Mouse (Mus musculus) limb, embryonic 12.5 days (tissue): ENCODE data around the gene Babam1. TPM values are rescaled to one million over a fixed set of nuclear protein-coding genes. Genes with fewer than 3 reads are reported as not detected.

Experiments used
- ATAC-seq: fragments of 200-750 bp; cut with Nextera tagmentation; 2 replicates; pipeline ENCODE4 v1.8.0; 2017; ENCODE audit warnings: low read depth, moderate TSS enrichment; ENCODE audit not compliant: insufficient number of reproducible peaks, insufficient read depth, low FRiP score, low TSS enrichment
- H3K27ac ChIP-seq: fragments of 300-500 bp; sonication (generic); 2 replicates; pipeline ENCODE4 v1.5.1; 2016; ENCODE audit warnings: mild to moderate bottlenecking, moderate library complexity
- H3K27me3 ChIP-seq: fragments of 300-500 bp; sonication (generic); 2 replicates; pipeline ENCODE4 v1.6.1; 2016; ENCODE audit warnings: mild to moderate bottlenecking, moderate library complexity
- H3K36me3 ChIP-seq: fragments of 300-500 bp; sonication (generic); 2 replicates; pipeline ENCODE4 v1.6.1; 2016; ENCODE audit warnings: mild to moderate bottlenecking, moderate library complexity
- H3K4me1 ChIP-seq: fragments of 300-500 bp; sonication (generic); replicated peaks from 2 replicates; pipeline ENCODE4 v1.6.1; 2016
- H3K4me2 ChIP-seq: fragments of 300-500 bp; sonication (generic); 2 replicates; pipeline ENCODE4 v1.6.1; 2016; ENCODE audit warnings: mild to moderate bottlenecking, moderate library complexity
- H3K4me3 ChIP-seq: fragments of 300-500 bp; sonication (generic); replicated peaks from 2 replicates; pipeline ENCODE4 v1.5.1; 2016; ENCODE audit warnings: mild to moderate bottlenecking
- H3K9ac ChIP-seq: fragments of 300-500 bp; sonication (generic); replicated peaks from 2 replicates; pipeline ENCODE4 v1.6.1; 2016; ENCODE audit warnings: mild to moderate bottlenecking, moderate library complexity
- H3K9me3 ChIP-seq: fragments of 300-500 bp; sonication (generic); 2 replicates; pipeline ENCODE4 v1.6.1; 2016; ENCODE audit warnings: mild to moderate bottlenecking, moderate library complexity
- WGBS: fragments of 180-500 bp; shearing (Covaris S2); methylation state at CpG from one replicate; pipeline ENCODE4 v1.1.7; 2016; 5-methylcytosine and 5-hydroxymethylcytosine counted together
- polyA plus RNA-seq: library from polyadenylated mRNA; unstranded; fragments of >200 nt; fragmentation: Nextera tagmentation; extraction: Ambion mirVana; gene quantifications from 2 replicates; pipeline ENCODE4 v1.2.1, GENCODE M21; 2016

The Babam1 gene
- polyA plus RNA-seq, 1 experiment from 2014 or later: 96.9 TPM

DNA sequence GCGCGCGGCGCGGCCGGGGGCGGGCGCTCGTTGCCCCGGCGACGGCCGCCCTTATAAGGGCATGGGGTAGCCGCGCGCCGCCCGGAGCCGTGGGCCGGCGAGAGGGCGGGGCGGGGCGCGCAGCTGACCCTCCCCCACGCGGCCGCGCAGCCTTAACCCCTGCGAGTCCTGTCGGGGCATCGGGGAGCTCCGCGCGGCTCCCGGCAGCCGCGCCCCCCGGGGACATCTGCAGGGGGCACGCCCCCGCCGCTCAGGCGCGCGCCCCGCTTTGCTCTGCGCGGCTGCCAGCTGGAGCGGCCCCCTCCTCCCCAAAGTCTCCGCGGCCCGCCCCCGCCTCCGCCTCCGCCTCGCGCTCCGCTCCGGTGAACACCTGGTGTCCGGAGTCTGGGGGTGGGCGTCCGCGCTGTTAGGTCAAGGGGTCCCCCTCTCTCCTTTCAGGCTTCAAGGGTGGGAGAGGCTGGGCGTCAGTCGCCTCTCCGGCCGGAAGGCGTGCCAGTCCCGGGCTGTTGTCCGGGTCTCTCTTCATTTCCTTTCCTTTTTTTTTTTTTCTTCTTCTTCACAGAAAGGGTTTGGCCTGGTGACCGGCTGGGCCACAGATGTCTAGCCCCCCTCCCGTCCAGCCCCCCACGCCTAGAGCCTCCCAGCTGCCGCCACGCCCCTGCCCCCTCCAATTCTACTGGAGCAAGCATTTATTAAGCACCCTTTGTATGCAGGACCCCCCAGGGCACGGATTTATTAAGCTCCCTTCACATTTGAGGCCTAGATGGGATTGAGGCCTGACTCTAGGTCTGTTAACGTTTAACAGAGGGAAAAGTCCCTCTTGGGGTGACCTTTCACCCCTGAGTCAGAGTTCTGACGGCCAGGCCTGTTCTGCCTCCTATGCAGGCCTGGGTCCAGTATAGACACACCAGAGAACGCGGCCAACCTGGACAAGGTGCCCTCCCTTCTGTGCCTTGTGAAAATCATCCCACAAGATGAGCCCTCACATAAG lies 14.4 kb upstream of the Babam1 start:
- peak; percentile 81 for ATAC-seq
- Histone ChIP-seq H3K4me3 (peak overlapping the region; percentile 84), H3K4me1 (peaks cover 38% of the 10 kb centered on the region), H3K9ac (peak overlapping the region; percentile 84), H3K4me2 (peak overlapping the region; percentile 98), H3K27me3 (peaks cover 6% of the 10 kb centered on the region; the same call in 1 of the 2 replicates), H3K27ac (peak overlapping the region; percentile 93), H3K36me3 (peaks cover 16% of the 10 kb centered on the region), H3K9me3 (no peaks in the 10 kb centered on the region; the same call in 1 of the 2 replicates)
- WGBS: 2% methylated on average over 60 of the region's 80 CpGs

DNA sequence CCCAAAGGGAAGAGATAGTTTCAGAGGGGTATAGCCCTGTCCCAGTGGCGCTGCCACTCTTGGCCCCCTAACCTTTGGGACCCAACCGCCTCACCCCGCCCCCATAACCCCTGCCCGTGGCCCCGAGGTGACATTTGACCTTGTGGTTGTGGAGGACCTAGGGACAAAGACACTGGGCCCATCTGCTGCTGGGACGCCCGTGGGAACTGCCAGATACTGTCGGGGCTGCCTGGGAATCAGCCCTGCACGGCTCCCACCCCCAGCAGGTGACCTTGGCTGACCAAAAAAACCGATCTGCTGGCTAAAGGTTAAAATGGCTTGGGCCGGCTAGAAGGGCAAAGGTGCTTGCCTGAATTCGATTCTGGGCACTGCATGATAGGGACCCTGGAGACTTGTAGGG lies 13.3 kb upstream of the Babam1 start:
- peak overlapping the region; percentile 93 for H3K27ac ChIP-seq
- peak overlapping the region; percentile 31; the same call in 1 of the 2 replicates for H3K9ac ChIP-seq
- no peaks in the 10 kb centered on the region; the same call in 1 of the 2 replicates for H3K9me3 ChIP-seq
- peaks cover 38% of the 10 kb centered on the region for H3K4me1 ChIP-seq
- 30% methylated on average over 12 of the region's 12 CpGs for WGBS
- no peaks in the 10 kb centered on the region; the same call in 1 of the 2 replicates for H3K27me3 ChIP-seq
- H3K4me3 ChIP-seq: no peak overlapping the region
- no peak for ATAC-seq
- no peak overlapping the region for H3K4me2 ChIP-seq
- H3K36me3 ChIP-seq: 0 out of 2 replicates have a peak, but pooled peaks cover 5% of the 10 kb centered on the region

DNA sequence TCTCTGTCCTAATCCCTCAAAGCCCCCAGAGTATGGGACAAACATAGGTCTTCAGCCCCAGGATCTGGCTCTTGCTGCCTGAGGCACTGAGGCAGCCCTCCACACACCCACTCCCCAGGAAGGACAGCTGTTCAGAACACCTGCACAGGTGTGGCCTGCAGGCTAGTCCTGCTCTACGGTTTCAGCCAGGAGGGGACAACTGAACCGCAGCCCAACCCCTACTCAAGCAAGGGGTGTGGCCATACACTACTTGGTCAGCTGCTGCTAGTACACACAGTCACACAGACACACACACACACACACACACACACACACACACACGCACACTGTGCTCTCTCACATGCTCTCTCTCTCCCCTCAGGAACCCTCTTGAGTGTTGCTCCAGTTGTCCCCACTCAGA lies 12.8 kb upstream of the Babam1 start:
- Histone ChIP-seq H3K27ac (no peak overlapping the region), H3K9me3 (no peaks in the 10 kb centered on the region; the same call in 1 of the 2 replicates), H3K4me3 (no peak overlapping the region), H3K36me3 (0 out of 2 replicates have a peak, but pooled peaks cover under 1% of the 10 kb centered on the region), H3K4me2 (no peak overlapping the region), H3K27me3 (no peaks in the 10 kb centered on the region; the same call in 1 of the 2 replicates), H3K9ac (0 out of 2 replicates have a peak overlapping the region, but pooled peaks have one; percentile 31), H3K4me1 (peaks cover 36% of the 10 kb centered on the region)
- WGBS: 59% methylated on average over 3 of the region's 3 CpGs
- ATAC-seq: no peak

DNA sequence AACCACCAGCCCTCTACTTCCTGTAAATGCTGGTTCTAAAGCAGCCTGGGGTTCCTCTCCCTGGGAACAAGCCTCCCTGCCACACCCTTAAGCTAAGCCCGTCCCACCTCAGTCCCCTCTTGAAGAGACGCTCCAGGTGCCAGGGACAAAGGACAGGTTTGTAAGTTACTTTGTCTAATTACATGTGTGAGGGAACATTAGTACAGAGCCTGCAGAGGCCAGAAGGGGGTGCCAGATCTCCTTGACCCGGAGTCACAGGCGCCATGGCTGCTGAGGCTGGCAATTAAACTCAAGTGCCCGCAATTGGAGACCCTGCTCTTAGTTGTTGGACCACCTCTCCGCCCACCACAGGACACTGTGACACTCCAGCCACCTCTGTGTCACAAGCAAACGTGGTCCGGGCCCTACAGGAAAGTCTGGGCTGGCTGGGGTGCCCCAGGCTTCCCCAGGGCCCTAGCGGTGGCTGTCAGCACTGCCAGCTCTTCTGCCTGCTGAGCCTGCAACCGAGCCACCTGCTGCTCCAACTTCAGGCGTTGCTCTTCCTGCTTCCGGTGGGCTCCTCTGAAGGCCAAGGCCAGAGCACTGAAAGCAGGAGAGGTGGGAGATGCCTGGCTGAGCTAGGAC lies 11.3 kb upstream of the Babam1 start:
- Histone ChIP-seq H3K36me3 (no peaks in the 10 kb centered on the region), H3K4me3 (no peak overlapping the region), H3K27me3 (no peaks in the 10 kb centered on the region; the same call in 1 of the 2 replicates), H3K9ac (no peak overlapping the region), H3K9me3 (no peaks in the 10 kb centered on the region; the same call in 1 of the 2 replicates), H3K27ac (0 out of 2 replicates have a peak overlapping the region, but pooled peaks have one; percentile 35), H3K4me2 (no peak overlapping the region), H3K4me1 (peaks cover 21% of the 10 kb centered on the region)
- 73% methylated on average over 12 of the region's 12 CpGs for WGBS
- ATAC-seq: no peak

DNA sequence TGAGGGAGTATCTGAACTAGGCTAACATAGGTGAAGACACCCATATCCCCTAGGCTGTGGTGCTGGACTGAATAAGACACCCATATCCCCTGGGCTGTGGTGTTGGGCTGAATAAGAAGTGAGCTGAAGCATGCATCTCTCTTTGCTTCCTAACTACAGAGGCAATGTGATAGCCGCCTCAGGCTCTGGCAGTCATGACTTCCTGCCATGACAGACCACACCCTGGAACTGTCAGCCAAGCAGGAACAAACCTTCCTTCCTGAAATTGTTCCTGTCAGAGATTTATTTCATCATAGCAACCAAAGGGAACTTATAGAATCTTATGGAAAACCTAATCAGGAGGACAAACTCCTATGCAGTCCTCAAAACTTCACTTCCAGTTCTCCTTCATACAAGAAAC lies 8.4 kb upstream of the Babam1 start:
- Histone ChIP-seq H3K9ac (no peak overlapping the region), H3K4me3 (no peak overlapping the region), H3K4me2 (no peak overlapping the region), H3K27me3 (no peaks in the 10 kb centered on the region), H3K9me3 (no peaks in the 10 kb centered on the region; the same call in 1 of the 2 replicates), H3K36me3 (no peaks in the 10 kb centered on the region), H3K27ac (no peak overlapping the region), H3K4me1 (peaks cover 7% of the 10 kb centered on the region)
- 78% methylated on average over 1 of the region's 1 CpGs for WGBS
- no peak for ATAC-seq

DNA sequence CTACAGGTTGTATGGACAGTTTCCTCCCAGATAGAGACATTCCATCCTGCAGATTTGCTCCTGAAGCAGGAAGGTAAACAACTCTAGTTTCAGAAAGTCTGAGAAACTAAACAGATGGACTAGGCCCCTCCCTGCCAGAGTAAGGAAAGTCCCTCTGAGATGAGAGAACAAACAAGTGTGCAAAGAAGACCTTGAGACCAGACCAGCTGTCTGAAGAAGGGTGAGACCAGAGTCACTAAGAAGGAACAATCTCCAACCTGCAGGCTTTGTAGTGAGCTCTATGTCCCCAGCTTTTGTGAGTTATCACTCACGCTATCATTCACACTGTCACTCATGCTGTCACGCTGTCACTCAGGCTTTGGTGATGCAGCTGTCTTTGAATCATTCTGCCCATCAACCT lies 5.0 kb upstream of the Babam1 start:
- Histone ChIP-seq H3K9ac (no peak overlapping the region), H3K4me1 (peaks cover 5% of the 10 kb centered on the region), H3K27ac (no peak overlapping the region), H3K4me2 (no peak overlapping the region), H3K9me3 (no peaks in the 10 kb centered on the region), H3K4me3 (no peak overlapping the region), H3K36me3 (no peaks in the 10 kb centered on the region), H3K27me3 (no peaks in the 10 kb centered on the region)
- no peak for ATAC-seq
- 82% methylated on average over 2 of the region's 2 CpGs for WGBS

DNA sequence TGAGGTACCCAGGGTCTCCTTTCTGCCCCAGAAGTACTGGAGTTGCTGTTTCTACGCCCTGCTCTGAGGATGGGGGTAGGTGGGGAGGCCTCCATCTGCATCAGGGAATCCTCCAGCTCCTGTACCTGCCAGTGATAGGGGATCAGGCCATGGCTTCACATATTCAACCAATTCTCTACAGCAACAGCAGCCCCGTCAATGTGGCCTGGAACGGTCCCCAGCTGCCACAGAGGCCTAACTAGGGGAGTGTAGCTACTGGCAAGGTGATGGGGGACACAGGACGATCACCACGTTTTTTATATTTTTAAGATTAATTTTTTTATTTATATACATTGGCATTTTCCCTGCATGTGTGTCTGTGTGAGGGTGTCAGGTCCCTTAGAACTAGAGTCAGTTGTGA lies 4.3 kb upstream of the Babam1 start:
- Histone ChIP-seq H3K27ac (no peak overlapping the region), H3K4me3 (no peak overlapping the region), H3K9ac (no peak overlapping the region), H3K4me1 (peaks cover 7% of the 10 kb centered on the region), H3K27me3 (no peaks in the 10 kb centered on the region), H3K36me3 (no peaks in the 10 kb centered on the region), H3K4me2 (no peak overlapping the region), H3K9me3 (no peaks in the 10 kb centered on the region)
- 76% methylated on average over 5 of the region's 5 CpGs for WGBS
- ATAC-seq: no peak

DNA sequence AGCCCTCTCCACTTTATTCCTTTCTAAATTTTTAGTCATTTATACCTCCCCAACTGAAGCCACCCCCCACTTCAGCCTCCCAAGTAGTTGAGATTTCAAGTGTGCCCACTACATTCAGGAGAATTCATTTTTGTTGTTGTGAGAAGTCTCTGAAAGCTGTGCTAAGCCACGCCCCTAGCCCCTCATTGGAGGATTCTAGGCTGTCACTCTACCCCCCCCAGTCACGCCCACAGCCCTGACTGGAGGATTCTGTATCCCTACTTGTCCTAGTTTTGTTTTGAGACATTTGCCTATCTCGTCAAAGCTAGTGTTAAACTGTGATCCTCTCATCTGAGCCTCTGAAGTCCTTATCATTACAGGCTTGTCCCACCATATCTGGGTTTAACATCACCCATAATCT lies 3.8 kb upstream of the Babam1 start:
- H3K4me3 ChIP-seq: no peak overlapping the region
- 12% methylated on average over 3 of the region's 3 CpGs for WGBS
- no peaks in the 10 kb centered on the region for H3K27me3 ChIP-seq
- H3K36me3 ChIP-seq: no peaks in the 10 kb centered on the region; the same call in 1 of the 2 replicates
- H3K4me1 ChIP-seq: peaks cover 12% of the 10 kb centered on the region
- H3K4me2 ChIP-seq: no peak overlapping the region
- no peak overlapping the region for H3K9ac ChIP-seq
- no peaks in the 10 kb centered on the region for H3K9me3 ChIP-seq
- H3K27ac ChIP-seq: no peak overlapping the region
- ATAC-seq: no peak

DNA sequence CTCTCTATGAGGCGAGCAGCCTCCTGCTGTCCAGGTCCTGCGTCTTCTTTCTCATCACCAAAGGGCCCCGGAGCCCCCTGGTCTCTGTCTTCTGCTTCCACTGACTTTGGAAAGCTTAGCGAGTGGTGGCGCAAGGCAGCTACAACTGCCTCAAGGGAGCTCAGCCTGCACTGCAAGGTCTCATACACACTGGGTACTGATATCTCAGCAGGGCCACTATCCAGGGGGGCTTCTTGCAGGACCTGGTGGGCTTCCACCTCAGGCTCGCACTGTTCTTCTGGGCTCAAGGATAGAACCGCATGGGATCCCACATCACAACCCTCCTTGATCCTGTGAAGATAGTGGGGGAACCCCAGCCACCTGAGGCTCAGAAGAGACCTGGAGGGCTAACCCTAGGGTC lies 2.2 kb upstream of the Babam1 start:
- ATAC-seq: no peak
- Histone ChIP-seq H3K27ac (no peak overlapping the region), H3K9me3 (no peaks in the 10 kb centered on the region), H3K27me3 (no peaks in the 10 kb centered on the region), H3K4me1 (peaks cover 12% of the 10 kb centered on the region), H3K36me3 (peaks cover 11% of the 10 kb centered on the region), H3K4me2 (0 out of 2 replicates have a peak overlapping the region, but pooled peaks have one; percentile 1), H3K9ac (no peak overlapping the region), H3K4me3 (no peak overlapping the region)
- 76% methylated on average over 7 of the region's 7 CpGs for WGBS

DNA sequence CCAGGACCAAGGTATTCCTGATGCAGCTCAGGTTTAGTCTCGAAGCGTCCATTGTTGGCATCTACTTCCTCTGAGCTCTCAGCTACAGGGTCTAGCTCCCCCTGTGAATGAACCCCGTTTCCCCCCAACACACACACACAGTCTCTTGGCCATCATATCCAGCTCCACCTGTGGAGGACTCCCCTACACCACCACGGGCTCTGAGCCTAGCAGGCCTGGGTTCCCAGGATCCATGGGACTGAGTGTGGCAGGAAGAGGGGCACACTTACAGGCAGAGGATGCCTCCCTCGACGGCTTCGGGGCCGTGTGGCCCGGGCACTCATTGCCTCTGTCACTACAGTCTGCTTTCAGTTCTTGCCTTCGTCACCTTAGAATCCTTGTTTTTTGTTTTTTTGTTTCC lies 1.6 kb upstream of the Babam1 start:
- H3K4me3 ChIP-seq: no peak overlapping the region

DNA sequence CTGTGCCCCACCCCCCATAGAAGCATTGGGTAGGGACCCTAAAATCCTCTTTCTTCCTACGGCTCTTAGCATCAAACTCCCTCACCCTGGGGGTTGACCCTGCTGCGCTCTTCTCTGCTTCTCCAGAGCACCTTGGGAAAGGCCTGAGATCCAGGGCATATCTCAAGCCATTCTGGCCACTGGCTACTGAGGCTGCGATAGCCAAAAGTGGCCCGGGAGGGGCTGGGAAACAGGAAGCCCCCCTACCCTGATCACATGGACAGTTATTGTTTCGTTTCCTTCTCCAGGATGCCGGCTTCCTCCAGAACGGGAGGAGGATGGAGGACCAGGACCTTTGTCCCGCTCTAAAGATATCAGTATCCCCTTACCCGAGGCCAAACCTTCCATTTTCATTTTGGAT lies 1.0 kb upstream of the Babam1 start, which contains the start of gene Ushbp1:
TSS of gene Ushbp1 (minus strand) at position 174 of the 400 bp plus-strand sequence.
- no peak for ATAC-seq
- WGBS: 90% methylated on average over 9 of the region's 9 CpGs
- Histone ChIP-seq H3K4me3 (peak within 1 kb of the TSS; percentile 79), H3K4me2 (peak within 1 kb of the TSS; percentile 93), H3K9me3 (no peaks in the 10 kb centered on the region), H3K36me3 (peaks cover 21% of the 10 kb centered on the region), H3K27me3 (no peaks in the 10 kb centered on the region), H3K9ac (no peak within 1 kb of the TSS), H3K4me1 (peaks cover 12% of the 10 kb centered on the region), H3K27ac (peak within 1 kb of the TSS; percentile 41)

More for the DNA sequence above, 1.6 kb upstream of the Babam1 start:
- WGBS: 87% methylated on average over 10 of the region's 10 CpGs
- Histone ChIP-seq H3K9ac (no peak overlapping the region), H3K36me3 (peaks cover 17% of the 10 kb centered on the region), H3K4me1 (peaks cover 12% of the 10 kb centered on the region), H3K9me3 (no peaks in the 10 kb centered on the region), H3K27ac (no peak overlapping the region), H3K4me2 (0 out of 2 replicates have a peak overlapping the region, but pooled peaks have one; percentile 1), H3K27me3 (no peaks in the 10 kb centered on the region)
- no peak for ATAC-seq
